Mouse (Mus musculus): ENCODE results near the gene Mef2c. TPM values are rescaled to one million over a fixed set of nuclear protein-coding genes. Genes with fewer than 3 reads are reported as not detected.

The Mef2c gene
- polyA plus RNA-seq (2016; fragmentation: Nextera tagmentation; extraction: Ambion mirVana) = 69.9 and 73.2 TPM in 2 replicates

GRCm38 (mm10) chr13:83503919-83504318 is at the start of gene Mef2c:
Gene Mef2c, plus strand, starts transcription at chr13:83504034.
- Histone ChIP-seq H3K4me3 (no peak within 1 kb of the TSS), H3K4me2 (replicated peaks) (no peak within 1 kb of the TSS), H3K27ac (no peak within 1 kb of the TSS), H3K9ac (no peak within 1 kb of the TSS), H3K4me1 (no peaks in the 10 kb centered on the region), H3K27me3 (no peaks in the 10 kb centered on the region), H3K36me3 (no peaks in the 10 kb centered on the region), H3K9me3 (no peaks in the 10 kb centered on the region)
- WGBS = 88% methylated on average over 7 of the region's 7 CpGs
- no peak for ATAC-seq (ENCODE audit: insufficient number of reproducible peaks, insufficient read depth, low FRiP score, low TSS enrichment)

- peak; percentile 81 for ATAC-seq (ENCODE audit: insufficient number of reproducible peaks, insufficient read depth, low FRiP score, low TSS enrichment)
- no peaks in the 10 kb centered on the region for H3K27me3 ChIP-seq
- H3K4me3 ChIP-seq = no peak overlapping the region
- H3K4me2 ChIP-seq (replicated peaks) = no peak overlapping the region
- no peaks in the 10 kb centered on the region for H3K36me3 ChIP-seq
- H3K9ac ChIP-seq = no peak overlapping the region
- H3K27ac ChIP-seq = no peak overlapping the region
- no peaks in the 10 kb centered on the region for H3K4me1 ChIP-seq
- H3K9me3 ChIP-seq = no peaks in the 10 kb centered on the region
Measured at GRCm38 (mm10) chr13:83458729-83459128, 45.1 kb upstream of the Mef2c start.

- H3K27ac ChIP-seq = no peak overlapping the region
- no peak for ATAC-seq (ENCODE audit: insufficient number of reproducible peaks, insufficient read depth, low FRiP score, low TSS enrichment)
Measured at GRCm38 (mm10) chr13:83459600-83459999, 44.2 kb upstream of the Mef2c start.

GRCm38 (mm10) chr13:83460620-83461019 is 43.2 kb upstream of the Mef2c start:
- WGBS = 86% methylated on average over 1 of the region's 1 CpGs
- Histone ChIP-seq H3K4me3 (no peak overlapping the region), H3K4me2 (replicated peaks) (no peak overlapping the region), H3K36me3 (no peaks in the 10 kb centered on the region), H3K27ac (no peak overlapping the region), H3K9me3 (no peaks in the 10 kb centered on the region), H3K27me3 (no peaks in the 10 kb centered on the region), H3K9ac (no peak overlapping the region), H3K4me1 (no peaks in the 10 kb centered on the region)
- ATAC-seq (ENCODE audit: insufficient number of reproducible peaks, insufficient read depth, low FRiP score, low TSS enrichment) = no peak

More at GRCm38 (mm10) chr13:83459600-83459999, 44.2 kb upstream of the Mef2c start:
- no peak overlapping the region for H3K9ac ChIP-seq
- H3K27me3 ChIP-seq = no peaks in the 10 kb centered on the region
- no peak overlapping the region for H3K4me3 ChIP-seq
- no peaks in the 10 kb centered on the region for H3K36me3 ChIP-seq
- no peaks in the 10 kb centered on the region for H3K9me3 ChIP-seq
- H3K4me2 ChIP-seq (replicated peaks) = no peak overlapping the region
- no peaks in the 10 kb centered on the region for H3K4me1 ChIP-seq
- WGBS = 85% methylated on average over 3 of the region's 3 CpGs

GRCm38 (mm10) chr13:83461556-83461955 is 42.3 kb upstream of the Mef2c start:
- H3K27me3 ChIP-seq = no peaks in the 10 kb centered on the region
- no peak overlapping the region; the same call in 1 of the 2 replicates for H3K27ac ChIP-seq
- ATAC-seq (ENCODE audit: insufficient number of reproducible peaks, insufficient read depth, low FRiP score, low TSS enrichment) = 0 out of 2 replicates have a peak, but pooled peaks have one; percentile 35
- H3K4me3 ChIP-seq = no peak overlapping the region
- no peak overlapping the region for H3K4me2 ChIP-seq (replicated peaks)
- WGBS = 50% methylated on average over 2 of the region's 2 CpGs
- no peaks in the 10 kb centered on the region for H3K9me3 ChIP-seq
- H3K36me3 ChIP-seq = no peaks in the 10 kb centered on the region
- no peak overlapping the region for H3K9ac ChIP-seq
- H3K4me1 ChIP-seq = no peaks in the 10 kb centered on the region

- Histone ChIP-seq H3K4me2 (replicated peaks) (no peak overlapping the region), H3K9ac (no peak overlapping the region), H3K27me3 (no peaks in the 10 kb centered on the region), H3K36me3 (no peaks in the 10 kb centered on the region), H3K9me3 (no peaks in the 10 kb centered on the region), H3K4me1 (no peaks in the 10 kb centered on the region), H3K4me3 (no peak overlapping the region), H3K27ac (no peak overlapping the region)
- 89% methylated on average over 5 of the region's 5 CpGs for WGBS
- ATAC-seq (ENCODE audit: insufficient number of reproducible peaks, insufficient read depth, low FRiP score, low TSS enrichment) = no peak
Measured at GRCm38 (mm10) chr13:83466756-83467155, 37.1 kb upstream of the Mef2c start.

- Histone ChIP-seq H3K4me3 (no peak overlapping the region), H3K36me3 (no peaks in the 10 kb centered on the region), H3K27ac (no peak overlapping the region), H3K9ac (no peak overlapping the region), H3K27me3 (no peaks in the 10 kb centered on the region), H3K4me1 (no peaks in the 10 kb centered on the region), H3K4me2 (replicated peaks) (no peak overlapping the region), H3K9me3 (no peaks in the 10 kb centered on the region)
- ATAC-seq (ENCODE audit: insufficient number of reproducible peaks, insufficient read depth, low FRiP score, low TSS enrichment) = no peak
- WGBS = 62% methylated on average over 3 of the region's 3 CpGs
Measured at GRCm38 (mm10) chr13:83468794-83469193, 35.0 kb upstream of the Mef2c start.

GRCm38 (mm10) chr13:83473755-83474154 is 30.1 kb upstream of the Mef2c start:
- Histone ChIP-seq H3K9ac (no peak overlapping the region), H3K27ac (no peak overlapping the region), H3K9me3 (no peaks in the 10 kb centered on the region), H3K4me2 (replicated peaks) (no peak overlapping the region), H3K27me3 (no peaks in the 10 kb centered on the region), H3K4me1 (no peaks in the 10 kb centered on the region), H3K4me3 (no peak overlapping the region), H3K36me3 (no peaks in the 10 kb centered on the region)
- no peak for ATAC-seq (ENCODE audit: insufficient number of reproducible peaks, insufficient read depth, low FRiP score, low TSS enrichment)
- WGBS = 82% methylated on average over 2 of the region's 2 CpGs

GRCm38 (mm10) chr13:83480388-83480787 is 23.4 kb upstream of the Mef2c start:
- no peak overlapping the region for H3K4me3 ChIP-seq
- 75% methylated on average over 3 of the region's 3 CpGs for WGBS
- no peaks in the 10 kb centered on the region for H3K27me3 ChIP-seq
- H3K9me3 ChIP-seq = no peaks in the 10 kb centered on the region
- H3K9ac ChIP-seq = no peak overlapping the region
- H3K4me2 ChIP-seq (replicated peaks) = no peak overlapping the region
- H3K4me1 ChIP-seq = no peaks in the 10 kb centered on the region
- ATAC-seq (ENCODE audit: insufficient number of reproducible peaks, insufficient read depth, low FRiP score, low TSS enrichment) = no peak
- H3K36me3 ChIP-seq = no peaks in the 10 kb centered on the region
- no peak overlapping the region for H3K27ac ChIP-seq

GRCm38 (mm10) chr13:83481310-83481709 is 22.5 kb upstream of the Mef2c start:
- WGBS = 73% methylated on average over 7 of the region's 7 CpGs
- H3K4me3 ChIP-seq = no peak overlapping the region
- H3K4me1 ChIP-seq = no peaks in the 10 kb centered on the region
- H3K27ac ChIP-seq = no peak overlapping the region
- ATAC-seq (ENCODE audit: insufficient number of reproducible peaks, insufficient read depth, low FRiP score, low TSS enrichment) = no peak
- H3K9ac ChIP-seq = no peak overlapping the region
- no peaks in the 10 kb centered on the region for H3K27me3 ChIP-seq
- no peak overlapping the region for H3K4me2 ChIP-seq (replicated peaks)
- no peaks in the 10 kb centered on the region for H3K36me3 ChIP-seq
- no peaks in the 10 kb centered on the region for H3K9me3 ChIP-seq

GRCm38 (mm10) chr13:83482087-83482486 is 21.7 kb upstream of the Mef2c start:
- no peaks in the 10 kb centered on the region for H3K27me3 ChIP-seq
- 80% methylated on average over 5 of the region's 5 CpGs for WGBS
- H3K27ac ChIP-seq = no peak overlapping the region
- H3K9me3 ChIP-seq = no peaks in the 10 kb centered on the region
- H3K36me3 ChIP-seq = no peaks in the 10 kb centered on the region
- H3K4me2 ChIP-seq (replicated peaks) = no peak overlapping the region
- H3K9ac ChIP-seq = no peak overlapping the region
- H3K4me3 ChIP-seq = no peak overlapping the region
- no peaks in the 10 kb centered on the region for H3K4me1 ChIP-seq
- no peak for ATAC-seq (ENCODE audit: insufficient number of reproducible peaks, insufficient read depth, low FRiP score, low TSS enrichment)

- no peak overlapping the region for H3K27ac ChIP-seq
- no peaks in the 10 kb centered on the region for H3K27me3 ChIP-seq
- no peak overlapping the region for H3K4me2 ChIP-seq (replicated peaks)
- ATAC-seq (ENCODE audit: insufficient number of reproducible peaks, insufficient read depth, low FRiP score, low TSS enrichment) = no peak
- 87% methylated on average over 4 of the region's 4 CpGs for WGBS
- no peaks in the 10 kb centered on the region for H3K9me3 ChIP-seq
- H3K36me3 ChIP-seq = no peaks in the 10 kb centered on the region
- no peaks in the 10 kb centered on the region for H3K4me1 ChIP-seq
- H3K4me3 ChIP-seq = no peak overlapping the region
- no peak overlapping the region for H3K9ac ChIP-seq
Measured at GRCm38 (mm10) chr13:83484215-83484614, 19.6 kb upstream of the Mef2c start.
